Mouse (Mus musculus): ENCODE results near the gene Pcbp3.

DNA sequence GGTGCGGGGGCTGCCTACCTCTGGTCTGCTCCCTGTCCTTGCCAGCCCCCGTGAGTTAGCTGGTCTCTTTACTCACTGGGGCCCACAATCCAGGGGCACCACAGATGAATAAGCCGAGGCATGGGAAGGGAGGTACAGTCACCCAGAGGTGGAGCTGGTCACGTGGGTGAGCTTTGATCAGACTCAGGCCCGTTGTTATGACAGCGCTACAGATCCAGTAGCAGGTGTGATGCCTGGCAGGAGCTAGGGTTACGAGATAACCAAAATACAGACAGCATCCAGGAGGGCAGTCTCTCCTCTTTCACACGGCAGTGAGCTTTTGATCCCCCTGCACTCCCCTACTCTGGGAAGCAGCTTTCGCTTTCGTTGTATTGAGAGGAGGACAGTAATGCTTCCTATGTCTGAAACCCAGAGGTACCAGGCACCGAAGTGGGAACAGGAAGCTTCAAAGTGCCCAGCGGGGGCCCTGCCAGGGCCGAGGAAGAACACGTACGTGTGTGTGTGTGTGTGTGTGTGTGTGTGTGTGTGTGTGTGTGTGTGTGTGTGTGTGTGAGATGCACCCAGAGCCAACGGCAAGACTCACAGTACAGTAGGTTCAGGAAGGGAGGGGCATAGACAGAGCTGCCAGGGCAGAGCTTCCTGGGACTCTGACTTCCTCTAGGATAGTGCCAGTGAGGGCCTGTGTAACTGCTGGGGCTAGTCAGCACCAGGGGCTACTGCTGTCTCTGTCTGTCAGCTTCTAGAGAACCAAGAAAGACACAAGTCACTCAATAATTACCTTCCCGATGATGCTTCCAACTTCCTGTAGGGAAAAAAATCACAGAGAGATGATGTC, 162.7 kb downstream of the Pcbp3 start:
- TF ChIP-seq NRF1 (IDR thresholded peaks at IDR 0.05; ENCODE audit: low read depth, low read length), result no peak
- TF ChIP-seq PAX5 (IDR thresholded peaks at IDR 0.05; ENCODE audit: low read length), result no peak
- TF ChIP-seq CTCF (conservative IDR thresholded peaks at IDR 0.05 in 1 of 2, IDR thresholded peaks at IDR 0.05 in 1 of 2; ENCODE audit: low read depth in 2 of 2, low read length in 2 of 2), result no peak
- no peak for TF ChIP-seq USF1 (IDR thresholded peaks at IDR 0.05; ENCODE audit: low read depth, low read length)

Measured in CH12.LX (cell line).